Mouse (Mus musculus) spleen, adult 2 months (tissue): Measurements from ENCODE around the gene Pank3. TPM values are rescaled to one million over a fixed set of nuclear protein-coding genes. Genes with fewer than 3 reads are reported as not detected.
A peak's percentile ranks its signal among the peaks of the same experiment; 100 is the strongest.

Experiments used
- DNase-seq, 2 experiments: peaks; one replicate each; pipeline versions ENCODE4 v3.0.0 to v3.0.0-alpha.2; 2012 to 2021; ENCODE audit warnings: low spot score in 2 of 2, low read depth in 1 of 2
- H3K27ac ChIP-seq: fragments of 200-500 bp; 2 replicates; pipeline ENCODE4 v1.5.1; 2012; ENCODE audit warnings: low read length, inconsistent platforms; ENCODE audit not compliant: insufficient read depth
- H3K27me3 ChIP-seq: fragments of 200-500 bp; 2 replicates; pipeline ENCODE4 v1.6.1; 2012; ENCODE audit warnings: mild to moderate bottlenecking, moderate library complexity, low read length, inconsistent platforms; ENCODE audit not compliant: control insufficient read depth, insufficient read depth
- H3K36me3 ChIP-seq: fragments of 200-500 bp; 2 replicates; pipeline ENCODE4 v1.6.1; 2012; ENCODE audit warnings: mild to moderate bottlenecking, low read length, inconsistent platforms; ENCODE audit not compliant: control insufficient read depth, insufficient read depth
- H3K4me1 ChIP-seq: fragments of 200-500 bp; 2 replicates; pipeline ENCODE4 v1.6.1; 2011; ENCODE audit warnings: inconsistent platforms; ENCODE audit not compliant: control insufficient read depth, insufficient read depth, insufficient read length
- H3K4me3 ChIP-seq: fragments of 200-500 bp; 2 replicates; pipeline ENCODE4 v1.5.1; 2011; ENCODE audit warnings: mild to moderate bottlenecking, inconsistent platforms; ENCODE audit not compliant: insufficient read depth, insufficient read length; ENCODE audit errors: extremely low read depth
- CTCF ChIP-seq: fragments of 200-500 bp; IDR thresholded peaks from 2 replicates; pipeline ENCODE4 v1.5.1; 2011; ENCODE audit warnings: mild to moderate bottlenecking, inconsistent platforms; ENCODE audit not compliant: insufficient read depth, insufficient read length, insufficient replicate concordance; ENCODE audit errors: extremely low read depth
- POLR2A ChIP-seq: fragments of 200-500 bp; IDR thresholded peaks from 2 replicates; pipeline ENCODE4 v1.6.1; 2011; ENCODE audit warnings: low read depth, low read length, inconsistent platforms
- WGBS: fragments of 180-500 bp; shearing (Covaris S2); methylation state at CpG from one replicate; pipeline ENCODE4 v1.1.7; 2018; 5-methylcytosine and 5-hydroxymethylcytosine counted together
- polyA plus RNA-seq: library from polyadenylated mRNA; depleted of rRNA; stranded (reverse); fragments of >200 nt; gene quantifications from 2 replicates; pipeline ENCODE4 v1.2.3, GENCODE M21; 2012; rRNA removed

Pank3 gene
- 2.4 and 2.5 TPM in 2 replicates for polyA plus RNA-seq

DNA sequence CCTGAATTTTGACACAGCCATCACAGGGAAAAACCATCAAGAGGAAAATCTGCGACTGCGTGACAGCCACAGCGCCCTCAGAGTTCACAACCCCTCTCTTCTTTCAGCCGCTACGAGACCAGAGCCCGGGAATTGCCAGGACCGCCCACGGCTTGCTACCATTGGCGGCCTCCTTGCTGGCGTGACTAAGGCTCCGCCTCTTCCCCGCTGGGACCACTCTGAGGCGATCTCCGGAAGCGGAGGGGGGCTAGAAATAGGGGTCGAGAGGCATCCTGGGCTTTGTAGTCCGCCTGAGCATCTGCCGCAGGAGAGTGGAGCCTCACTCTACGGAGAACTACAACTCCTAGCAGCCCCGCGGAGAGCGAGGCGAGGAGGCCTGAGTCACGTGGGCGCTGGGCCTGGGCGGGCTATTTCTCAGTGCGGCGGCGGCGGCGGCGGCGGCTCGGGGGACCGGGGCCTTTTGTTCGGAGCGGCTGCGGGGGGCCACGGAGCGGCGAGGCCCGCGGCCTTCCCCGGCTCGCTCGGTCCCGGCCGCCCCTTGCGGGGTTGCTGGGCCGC is at the start of gene Pank3:
Gene Pank3 (plus strand): TSS at position 297 of the 558 bp plus-strand sequence.
- peaks cover 9% of the 10 kb centered on the region for H3K4me1 ChIP-seq
- TF ChIP-seq POLR2A (no peak), CTCF (no peak)
- WGBS: under 1% methylated on average over 36 of the region's 50 CpGs

DNA sequence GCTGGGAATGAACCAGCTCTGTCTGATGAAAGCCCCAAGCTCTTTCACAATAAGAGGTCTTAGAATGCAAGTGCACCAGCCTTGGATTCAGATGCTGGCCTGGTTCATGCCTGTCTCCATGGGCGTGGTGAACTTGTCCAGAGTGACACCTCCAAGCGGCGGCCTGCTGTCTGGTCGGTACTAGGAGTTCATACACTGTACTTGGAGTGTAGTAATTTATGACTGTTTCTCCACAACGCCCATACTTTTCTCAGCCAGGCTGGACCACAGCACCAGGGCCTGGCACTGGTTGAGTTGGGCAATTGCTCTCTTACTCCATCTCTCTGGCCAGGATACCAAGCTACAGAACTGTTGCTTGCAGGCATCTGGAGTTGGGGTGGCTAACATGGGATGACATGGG is 45.4 kb upstream of the Pank3 start:
- WGBS: 79% methylated on average over 5 of the region's 5 CpGs
- Histone ChIP-seq H3K27ac (no peak overlapping the region), H3K4me3 (no peak overlapping the region), H3K4me1 (no peaks in the 10 kb centered on the region), H3K36me3 (no peaks in the 10 kb centered on the region), H3K27me3 (no peaks in the 10 kb centered on the region)
- TF ChIP-seq POLR2A (no peak), CTCF (no peak)
- DNase-seq: no peak

More for the DNA sequence above, at the start of gene Pank3:
- peak within 1 kb of the TSS; percentile 92 for H3K27ac ChIP-seq
- no peaks in the 10 kb centered on the region for H3K27me3 ChIP-seq
- H3K4me3 ChIP-seq: peak within 1 kb of the TSS; percentile 99
- peak; percentile 96 to 98 for DNase-seq
- no peaks in the 10 kb centered on the region for H3K36me3 ChIP-seq

DNA sequence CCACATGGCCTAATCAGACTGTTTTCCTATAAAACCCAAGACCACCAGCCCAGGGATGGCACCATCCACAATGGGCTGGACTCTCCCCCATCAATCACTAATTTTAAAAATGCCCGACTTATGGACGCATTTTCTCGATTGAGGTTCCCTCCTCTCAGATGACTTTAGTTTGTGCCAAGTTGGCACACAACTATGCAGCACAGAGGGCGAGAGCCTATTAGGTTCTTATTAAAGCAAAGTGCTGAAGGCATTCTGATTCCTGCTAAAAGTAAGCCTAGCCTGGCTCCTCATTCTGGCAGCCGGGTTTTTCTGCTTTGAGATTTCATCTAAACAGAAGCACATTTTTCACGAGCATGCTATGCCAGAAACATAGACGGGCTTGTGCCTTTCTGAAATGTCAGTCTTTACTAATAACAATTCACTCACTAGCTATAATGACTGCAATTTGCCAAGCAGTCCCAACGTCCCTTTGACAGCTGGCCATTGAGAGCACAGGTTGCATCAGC is 42.9 kb upstream of the Pank3 start:
- Histone ChIP-seq H3K4me3 (no peak overlapping the region), H3K4me1 (no peaks in the 10 kb centered on the region), H3K36me3 (no peaks in the 10 kb centered on the region), H3K27me3 (no peaks in the 10 kb centered on the region), H3K27ac (no peak overlapping the region)
- TF ChIP-seq CTCF (no peak), POLR2A (no peak)
- 83% methylated on average over 8 of the region's 8 CpGs for WGBS
- DNase-seq: no peak

DNA sequence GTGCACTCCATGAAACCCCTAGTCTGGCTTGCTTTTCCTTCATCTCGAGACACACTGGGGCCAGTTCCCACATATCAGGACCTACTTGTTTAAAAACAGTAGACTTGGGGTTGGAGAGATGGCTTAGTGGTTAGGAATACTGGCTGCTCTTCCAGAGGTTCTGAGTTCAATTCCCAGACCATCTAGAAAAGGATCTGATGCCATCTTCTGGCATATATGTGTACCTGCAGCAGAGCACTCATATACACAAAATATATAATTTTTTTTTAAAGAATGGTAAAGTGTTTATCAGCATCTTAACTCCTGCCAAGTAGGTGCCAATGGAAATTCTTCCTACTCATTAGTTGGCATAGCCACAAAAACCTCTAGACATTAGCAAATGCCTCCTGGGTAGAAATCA is 41.1 kb upstream of the Pank3 start:
- Histone ChIP-seq H3K36me3 (no peaks in the 10 kb centered on the region), H3K4me1 (no peaks in the 10 kb centered on the region), H3K4me3 (no peak overlapping the region), H3K27ac (no peak overlapping the region), H3K27me3 (no peaks in the 10 kb centered on the region)
- WGBS: 88% methylated on average over 1 of the region's 1 CpGs
- TF ChIP-seq CTCF: no peak
- TF ChIP-seq POLR2A: no peak
- no peak for DNase-seq

DNA sequence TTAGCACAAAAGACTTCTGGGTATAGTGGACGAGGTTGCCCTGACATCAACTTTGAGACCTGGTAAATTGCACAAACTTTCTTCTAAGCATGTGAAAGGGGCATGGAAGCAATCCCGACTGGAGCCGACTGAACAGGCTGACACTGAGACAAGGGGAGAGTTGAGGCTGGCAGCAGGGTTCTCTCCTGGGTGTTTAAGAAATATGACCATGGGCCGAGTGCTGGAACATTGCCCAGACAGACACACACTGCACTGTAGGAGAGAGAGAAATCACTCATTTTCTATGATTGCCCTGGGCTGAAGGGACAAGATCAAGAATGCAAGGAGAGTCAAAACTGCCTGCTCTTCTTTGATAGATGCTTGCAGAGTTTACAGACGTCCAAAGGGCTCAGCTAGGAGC is 40.1 kb upstream of the Pank3 start:
- Histone ChIP-seq H3K4me1 (no peaks in the 10 kb centered on the region), H3K27me3 (no peaks in the 10 kb centered on the region), H3K27ac (no peak overlapping the region), H3K36me3 (no peaks in the 10 kb centered on the region), H3K4me3 (no peak overlapping the region)
- no peak for DNase-seq
- WGBS: 62% methylated on average over 5 of the region's 5 CpGs
- no peak for TF ChIP-seq CTCF
- TF ChIP-seq POLR2A: no peak

DNA sequence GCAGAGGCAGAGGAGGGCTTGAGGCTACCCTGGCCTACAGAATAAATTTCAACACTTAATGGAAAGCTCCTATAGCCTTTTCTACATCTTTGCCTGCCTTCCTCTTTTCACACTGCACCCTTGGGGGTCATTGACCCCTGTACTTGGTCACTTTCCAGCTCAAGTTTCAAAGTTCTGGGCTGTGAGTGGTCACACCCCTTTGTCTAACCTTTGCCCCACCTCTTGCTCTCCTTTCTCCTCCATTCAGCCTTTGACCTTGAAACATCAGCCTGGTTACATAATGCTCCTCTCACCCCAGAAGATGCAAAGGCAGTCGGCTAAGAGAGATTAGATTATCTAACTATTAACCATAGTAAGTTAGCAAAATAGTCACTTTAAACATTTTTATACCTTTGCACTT is 36.9 kb upstream of the Pank3 start:
- TF ChIP-seq CTCF (no peak), POLR2A (no peak)
- no peak overlapping the region for H3K4me3 ChIP-seq
- 74% methylated on average over 1 of the region's 1 CpGs for WGBS
- no peaks in the 10 kb centered on the region for H3K4me1 ChIP-seq
- H3K27ac ChIP-seq: no peak overlapping the region
- no peaks in the 10 kb centered on the region for H3K36me3 ChIP-seq
- H3K27me3 ChIP-seq: no peaks in the 10 kb centered on the region
- DNase-seq: no peak

DNA sequence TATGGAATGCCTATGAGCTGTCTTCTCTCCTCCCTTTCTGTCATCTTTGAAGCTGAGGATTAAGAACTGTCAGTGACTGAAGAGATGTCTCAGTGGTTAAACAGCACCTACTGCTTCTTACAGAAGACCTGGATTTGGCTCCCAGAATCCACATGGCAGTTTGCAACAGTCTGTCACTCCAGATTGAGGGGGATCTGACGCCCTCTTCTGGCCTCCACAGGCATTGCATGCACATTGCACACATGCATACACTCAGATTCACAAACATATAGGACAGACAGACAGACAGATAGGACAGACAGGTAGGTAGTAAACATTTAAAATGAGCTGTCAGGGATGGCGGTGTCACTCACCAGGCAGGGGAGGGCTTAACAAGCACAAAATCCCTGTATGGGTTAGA is 32.5 kb upstream of the Pank3 start:
- Histone ChIP-seq H3K36me3 (no peaks in the 10 kb centered on the region), H3K27ac (no peak overlapping the region), H3K4me1 (no peaks in the 10 kb centered on the region), H3K4me3 (no peak overlapping the region), H3K27me3 (no peaks in the 10 kb centered on the region)
- TF ChIP-seq CTCF (no peak), POLR2A (no peak)
- no peak for DNase-seq
- 58% methylated on average over 2 of the region's 2 CpGs for WGBS
